Comparison of ENCODE assay signal across 21 mouse cellular contexts in genomic region chr9:111679516-111679915, GRCm38 (mm10). TPM values are rescaled to one million over a fixed set of nuclear protein-coding genes. Genes with fewer than 3 reads are reported as not detected.
DNase-seq lines count a peak whose midpoint lies in the region; ATAC-seq and TF ChIP-seq lines count a peak whose summit lies in the region.
"Had no signal": no experiment of that assay in that cellular context is flagged by ENCODE, and none has a peak within 500 bp of the region (broad histone marks: within the 10 kb centered on the region; RNA-seq: fewer than 3 reads in every experiment).

No protein-coding gene starts in this region.

- H3K36me3 ChIP-seq in forebrain, embryonic 14.5 days (ENCODE audit: control insufficient read depth, insufficient read depth, low read length), result no peaks in the 10 kb centered on the region
- no peaks in the 10 kb centered on the region for H3K36me3 ChIP-seq in forebrain, embryonic 15.5 days
- H3K36me3 ChIP-seq: forebrain, embryonic 10.5 days; heart, embryonic 12.5 days; heart, embryonic 15.5 days had no signal

- H3K4me1 ChIP-seq in forebrain, embryonic 14.5 days (ENCODE audit: control insufficient read depth, insufficient read depth, low read length), result no peaks in the 10 kb centered on the region
- H3K4me1 ChIP-seq in forebrain, embryonic 15.5 days, result no peaks in the 10 kb centered on the region
- H3K4me1 ChIP-seq: forebrain, embryonic 10.5 days; heart, embryonic 15.5 days had no signal

- H3K9me3 ChIP-seq in forebrain, embryonic 14.5 days (replicated peaks; ENCODE audit: control insufficient read depth, low read length), result no peaks in the 10 kb centered on the region
- H3K9me3 ChIP-seq in forebrain, embryonic 15.5 days, result no peaks in the 10 kb centered on the region
- H3K9me3 ChIP-seq: forebrain, embryonic 10.5 days; heart, embryonic 12.5 days; heart, embryonic 15.5 days had no signal

- no peak; the same call in 1 of the 2 replicates for ATAC-seq in forebrain, embryonic 14.5 days
- ATAC-seq in forebrain, embryonic 15.5 days (replicated peaks), result no peak
- ATAC-seq: forebrain, embryonic 16.5 days had no signal

- TF ChIP-seq POLR2A in brain, embryonic 14.5 days (IDR thresholded peaks at IDR 0.05; ENCODE audit: borderline replicate concordance, extremely low read depth, insufficient read depth, insufficient read length, poor library complexity, severe bottlenecking), result no peak

- no peak for TF ChIP-seq CTCF in layer of hippocampus, adult 2 months (conservative IDR thresholded peaks at IDR 0.05)
- TF ChIP-seq CTCF in brain, embryonic 14.5 days (IDR thresholded peaks at IDR 0.05; ENCODE audit: borderline replicate concordance, extremely low read depth, insufficient read depth, insufficient read length), result no peak

- H3K4me2 ChIP-seq in forebrain, embryonic 14.5 days (ENCODE audit: low read length), result no peak overlapping the region
- no peak overlapping the region for H3K4me2 ChIP-seq in forebrain, embryonic 15.5 days (replicated peaks)
- H3K4me2 ChIP-seq: heart, embryonic 12.5 days; heart, embryonic 15.5 days; hindbrain, embryonic 14.5 days had no signal

- 19% methylated on average over 2 of the region's 2 CpGs for WGBS in forebrain, embryonic 14.5 days
- 15% methylated on average over 2 of the region's 2 CpGs for WGBS in forebrain, embryonic 15.5 days

- H3K27me3 ChIP-seq in forebrain, embryonic 14.5 days (replicated peaks; ENCODE audit: control insufficient read depth, insufficient read depth, low read length), result no peaks in the 10 kb centered on the region
- H3K27me3 ChIP-seq in forebrain, embryonic 15.5 days, result no peaks in the 10 kb centered on the region
- H3K27me3 ChIP-seq: heart, embryonic 12.5 days had no signal

- no peak overlapping the region for H3K27ac ChIP-seq in forebrain, embryonic 14.5 days (ENCODE audit: low read depth, low read length)
- H3K27ac ChIP-seq in forebrain, embryonic 15.5 days (replicated peaks), result no peak overlapping the region
- H3K27ac ChIP-seq in layer of hippocampus, adult 2 months, result peak overlapping the region; percentile 56
- H3K27ac ChIP-seq: forebrain, embryonic 10.5 days; heart, embryonic 15.5 days; hindbrain, embryonic 14.5 days had no signal

- no peak overlapping the region for H3K4me3 ChIP-seq in forebrain, embryonic 14.5 days (ENCODE audit: low read depth, low read length)
- H3K4me3 ChIP-seq in forebrain, embryonic 15.5 days, result no peak overlapping the region
- H3K4me3 ChIP-seq in layer of hippocampus, adult 2 months, result no peak overlapping the region
- H3K4me3 ChIP-seq: forebrain, embryonic 10.5 days; heart, embryonic 12.5 days; heart, embryonic 15.5 days had no signal

- peak; percentile 25 for DNase-seq in forebrain, embryonic 14.5 days (ENCODE audit: low spot score)
- no peak for DNase-seq in layer of hippocampus, adult 2 months (ENCODE audit: low spot score in 2 of 2)
- no peak for DNase-seq in layer of hippocampus, adult 9-11 months
- peak; percentile 18 for DNase-seq in MN1 (ENCODE audit: low spot score)
- DNase-seq in brain, embryonic 14.5 days (ENCODE audit: low read depth), result peak; percentile 62
- no peak for DNase-seq in thymus, postnatal 10 days (ENCODE audit: low spot score in 2 of 2)
- DNase-seq: adrenal gland, adult 2 months; adrenal gland, postnatal 14 days; cerebellum, adult 18-20 months; cerebellum, adult 9-10 months; cerebellum, postnatal 14 days; gastrocnemius, postnatal 25 days; heart, adult 18-20 months; heart, postnatal 10 days; heart, postnatal 36 days had no signal

- H3K9ac ChIP-seq in forebrain, embryonic 14.5 days (ENCODE audit: low read length), result no peak overlapping the region
- no peak overlapping the region for H3K9ac ChIP-seq in forebrain, embryonic 15.5 days (replicated peaks)
- H3K9ac ChIP-seq: heart, embryonic 12.5 days; heart, embryonic 15.5 days; hindbrain, embryonic 14.5 days had no signal

RNA-seq across cellular contexts. Expression of gene Stac, which starts 10.6 kb away (rescaled TPM):
- 2.8 and 3.4 TPM in 2 replicates for polyA plus RNA-seq in forebrain, embryonic 14.5 days (2014; fragmentation: Nextera tagmentation; extraction: Ambion mirVana)
- 3.5 and 4.0 TPM in 2 replicates for polyA plus RNA-seq in forebrain, embryonic 15.5 days (2015; fragmentation: Nextera tagmentation; extraction: Ambion mirVana)
- total RNA-seq in layer of hippocampus, adult 2 months (2021), result 1 to 10 TPM; 3.2 to 3.7 TPM
- polyA plus RNA-seq in brain, embryonic 14.5 days (2012; rRNA removed), result 2.8 and 5.5 TPM in 2 replicates

Comparison
In these comparisons a context has a peak if more than half of its experiments do, and no peak if none do; other contexts are left out.
1. DNase-seq: peak in forebrain, embryonic 14.5 days (single experiment), MN1 (single experiment) and brain, embryonic 14.5 days (single experiment); none in layer of hippocampus, adult 2 months (0 of 2), layer of hippocampus, adult 9-11 months (single experiment) and thymus, postnatal 10 days (0 of 2).